Mouse (Mus musculus): ENCODE data around the gene Cplx3.

GRCm38 (mm10) chr9:57641022-57641421, 34.9 kb upstream of the Cplx3 start:
- TF ChIP-seq CTCF (IDR thresholded peaks at IDR 0.05; ENCODE audit: low read depth) (no peak), EP300 (IDR thresholded peaks at IDR 0.05; ENCODE audit: low read depth) (no peak)
